Mouse (Mus musculus) erythroblast, embryonic 14.5 days (primary cell): ENCODE measurements around the gene Mas1. TPM values are rescaled to one million over a fixed set of nuclear protein-coding genes. Genes with fewer than 3 reads are reported as not detected.
"Not testable (repeated sequence)": the region's sequence is repeated elsewhere in the genome, so short reads cannot be mapped to it uniquely, and the experiment has no call there.

Source experiments
- H3K27me3 ChIP-seq: 2 replicates; pipeline ENCODE4 v1.6.1; 2012; ENCODE audit warnings: inconsistent platforms; ENCODE audit not compliant: control insufficient read depth
- H3K36me3 ChIP-seq: 2 replicates; pipeline ENCODE4 v1.6.1; 2012; ENCODE audit warnings: mild to moderate bottlenecking, inconsistent platforms; ENCODE audit not compliant: control insufficient read depth
- H3K4me1 ChIP-seq: 2 replicates; pipeline ENCODE4 v1.6.1; 2012; ENCODE audit warnings: inconsistent platforms; ENCODE audit not compliant: control insufficient read depth
- H3K4me3 ChIP-seq: replicated peaks from 2 replicates; pipeline ENCODE3; 2012; ENCODE audit warnings: moderate library complexity, mild to moderate bottlenecking, inconsistent platforms
- H3K9me3 ChIP-seq: 2 replicates; pipeline ENCODE4 v1.6.1; 2012; ENCODE audit warnings: low read length, inconsistent platforms, mixed read lengths; ENCODE audit not compliant: control insufficient read depth
- GATA1 ChIP-seq: IDR thresholded peaks from 2 replicates; pipeline ENCODE4 v1.6.1; 2012; ENCODE audit warnings: low read length, inconsistent platforms, mixed read lengths
- TAL1 ChIP-seq: IDR thresholded peaks from 3 replicates; pipeline ENCODE4 v1.6.1; 2012; ENCODE audit warnings: low read length, inconsistent platforms, mixed read lengths
- polyA plus RNA-seq: library from polyadenylated mRNA; stranded (reverse); fragments of >175 nt; gene quantifications from 2 replicates; pipeline ENCODE4 v1.2.3, GENCODE M21; 2012

Gene Mas1
- polyA plus RNA-seq, 1 experiment, result not detected

DNA sequence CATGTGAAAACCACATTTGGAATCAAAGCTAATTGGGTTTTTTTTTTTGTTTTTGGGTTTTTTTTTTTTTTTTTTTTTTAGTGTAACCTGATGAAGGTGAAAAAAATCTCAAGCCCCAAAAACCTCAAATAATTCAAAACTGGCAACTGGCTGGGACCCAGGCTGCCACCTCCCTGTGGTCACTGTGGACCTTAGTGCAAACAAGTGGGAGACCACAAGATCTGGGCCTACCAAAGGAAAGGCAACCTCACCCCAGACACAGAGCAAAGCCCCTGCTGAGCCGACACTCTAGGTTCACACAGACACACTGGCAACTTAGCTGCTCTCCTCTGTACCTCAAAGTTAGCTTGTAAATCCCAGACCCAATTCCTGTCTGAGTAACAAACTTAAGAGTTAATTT, 36.4 kb upstream of the Mas1 start:
- H3K36me3 ChIP-seq, result peaks cover 67% of the 10 kb centered on the region
- TF ChIP-seq GATA1, result no peak
- TF ChIP-seq TAL1, result no peak
- H3K4me1 ChIP-seq, result no peaks in the 10 kb centered on the region
- H3K9me3 ChIP-seq, result no peaks in the 10 kb centered on the region
- H3K27me3 ChIP-seq, result no peaks in the 10 kb centered on the region
- H3K4me3 ChIP-seq, result no peak overlapping the region

- Histone ChIP-seq H3K36me3 (peaks cover 63% of the 10 kb centered on the region), H3K4me1 (no peaks in the 10 kb centered on the region)
- no peak for TF ChIP-seq TAL1
- no peak for TF ChIP-seq GATA1
Observed at GRCm38 (mm10) chr17:12903372-12904333, 35.7 kb upstream of the Mas1 start.

DNA sequence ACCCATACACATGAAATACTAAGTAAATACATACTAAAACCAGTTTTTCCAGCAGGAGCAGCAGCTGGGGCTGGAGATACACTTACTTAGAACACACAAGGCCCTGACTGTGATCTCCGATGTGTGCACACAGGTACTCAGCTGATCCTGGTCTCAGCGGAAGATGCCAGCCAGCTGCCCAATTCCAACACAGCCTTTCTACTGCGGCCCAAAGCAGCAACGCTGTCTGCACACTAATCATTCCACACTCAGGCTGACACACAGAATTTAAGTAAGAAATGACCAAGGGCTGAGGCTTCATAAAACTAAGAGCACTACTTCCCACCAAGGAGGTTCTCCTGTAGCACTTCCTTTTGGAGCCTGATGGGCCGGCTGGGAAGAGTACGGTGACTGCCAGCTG, 34.3 kb upstream of the Mas1 start:
- Histone ChIP-seq H3K9me3 (no peaks in the 10 kb centered on the region), H3K4me1 (no peaks in the 10 kb centered on the region), H3K36me3 (peaks cover 64% of the 10 kb centered on the region), H3K27me3 (no peaks in the 10 kb centered on the region), H3K4me3 (no peak overlapping the region)
- TF ChIP-seq GATA1 (no peak), TAL1 (no peak)

More at GRCm38 (mm10) chr17:12903372-12904333, 35.7 kb upstream of the Mas1 start:
- Histone ChIP-seq H3K27me3 (no peaks in the 10 kb centered on the region), H3K4me3 (no peak overlapping the region), H3K9me3 (no peaks in the 10 kb centered on the region)

DNA sequence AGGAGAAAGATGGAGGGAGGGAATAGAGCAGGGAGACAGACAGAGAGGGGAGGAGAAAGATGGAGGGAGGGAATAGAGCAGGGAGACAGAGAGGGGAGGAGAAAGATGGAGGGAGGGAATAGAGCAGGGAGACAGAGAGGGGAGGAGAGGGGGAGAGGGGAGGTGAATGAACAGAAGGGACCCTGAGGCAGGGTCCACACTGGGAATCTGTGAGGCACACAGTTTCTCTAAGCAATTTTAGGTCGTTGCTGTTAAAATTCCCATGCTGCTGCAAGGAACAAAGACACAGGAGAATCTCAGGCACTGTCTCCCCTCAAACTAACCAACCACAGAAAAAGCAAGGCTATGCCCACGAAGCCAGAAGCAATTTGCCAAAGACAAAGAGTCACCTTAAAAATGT, 30.7 kb upstream of the Mas1 start:
- H3K27me3 ChIP-seq, H3K4me1 ChIP-seq, H3K9me3 ChIP-seq, H3K4me3 ChIP-seq: not testable (repeated sequence)
- peaks cover 58% of the 10 kb centered on the region for H3K36me3 ChIP-seq

DNA sequence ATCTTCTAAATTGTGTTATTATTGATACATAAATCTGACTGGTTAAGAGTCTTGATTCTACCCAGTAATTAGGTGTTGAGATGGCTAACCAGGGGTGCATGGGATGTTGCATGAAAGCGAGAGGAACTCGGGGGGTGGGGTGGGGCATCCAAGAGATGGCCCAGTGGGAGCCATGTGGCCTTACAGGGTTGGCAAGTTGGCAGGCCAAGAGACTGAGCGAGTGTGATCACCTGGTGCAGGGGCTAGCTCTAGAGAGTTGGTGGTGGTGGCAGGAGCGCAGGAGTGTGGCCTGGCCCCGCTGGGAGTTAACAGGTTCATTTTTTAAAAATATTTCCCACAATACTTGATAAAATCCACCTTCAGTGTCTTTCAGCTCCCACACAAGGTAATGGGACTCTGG, 29.7 kb upstream of the Mas1 start:
- no peak overlapping the region for H3K4me3 ChIP-seq
- peaks cover 55% of the 10 kb centered on the region for H3K36me3 ChIP-seq
- TF ChIP-seq GATA1, result no peak
- TF ChIP-seq TAL1, result no peak
- no peaks in the 10 kb centered on the region for H3K27me3 ChIP-seq
- no peaks in the 10 kb centered on the region for H3K4me1 ChIP-seq
- no peaks in the 10 kb centered on the region for H3K9me3 ChIP-seq

DNA sequence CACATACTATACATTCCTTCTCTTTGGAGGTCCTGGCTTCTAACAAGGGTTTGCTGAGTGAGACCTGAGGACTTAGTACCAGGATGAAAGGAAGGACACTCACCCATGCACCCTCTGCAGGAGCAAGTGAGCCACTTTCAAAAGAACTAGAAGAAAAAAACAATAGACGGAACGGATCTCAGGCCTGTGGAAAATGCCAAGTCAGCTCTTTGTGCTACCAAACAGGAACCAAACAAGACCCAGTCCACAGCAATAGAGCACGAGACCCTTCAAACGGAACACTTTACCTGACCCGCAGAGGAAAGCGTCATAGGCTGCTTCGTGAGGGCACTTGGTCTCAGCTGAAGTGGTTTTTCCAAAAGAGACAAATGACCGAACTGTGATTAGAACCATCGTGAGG, 24.1 kb upstream of the Mas1 start:
- H3K27me3 ChIP-seq, result no peaks in the 10 kb centered on the region
- TF ChIP-seq TAL1 (no peak), GATA1 (no peak)
- H3K4me3 ChIP-seq, result no peak overlapping the region
- no peaks in the 10 kb centered on the region for H3K4me1 ChIP-seq
- peaks cover 61% of the 10 kb centered on the region for H3K36me3 ChIP-seq
- no peaks in the 10 kb centered on the region for H3K9me3 ChIP-seq

DNA sequence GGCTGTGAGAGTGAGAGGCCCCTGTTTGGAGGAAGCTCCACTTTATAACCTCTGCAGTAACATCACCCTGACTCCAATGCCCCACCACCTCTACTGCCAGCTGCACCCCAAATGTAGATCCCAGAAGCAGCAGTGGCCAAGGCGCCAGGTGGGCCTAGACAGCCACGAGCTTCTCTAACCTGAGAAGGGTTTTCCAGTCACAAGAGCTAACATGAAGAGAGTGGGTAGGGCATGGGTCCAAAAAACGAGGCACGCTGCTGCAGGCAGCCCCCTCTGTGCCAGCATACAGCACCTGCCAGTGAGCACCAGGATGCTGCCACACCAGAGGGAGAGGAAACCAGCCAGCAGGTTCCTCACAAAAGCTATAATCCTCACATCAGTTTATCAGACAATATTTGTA, 23.1 kb upstream of the Mas1 start:
- H3K9me3 ChIP-seq, result no peaks in the 10 kb centered on the region
- no peaks in the 10 kb centered on the region for H3K4me1 ChIP-seq
- no peak overlapping the region for H3K4me3 ChIP-seq
- no peak for TF ChIP-seq GATA1
- no peak for TF ChIP-seq TAL1
- H3K36me3 ChIP-seq, result peaks cover 53% of the 10 kb centered on the region
- H3K27me3 ChIP-seq, result no peaks in the 10 kb centered on the region

DNA sequence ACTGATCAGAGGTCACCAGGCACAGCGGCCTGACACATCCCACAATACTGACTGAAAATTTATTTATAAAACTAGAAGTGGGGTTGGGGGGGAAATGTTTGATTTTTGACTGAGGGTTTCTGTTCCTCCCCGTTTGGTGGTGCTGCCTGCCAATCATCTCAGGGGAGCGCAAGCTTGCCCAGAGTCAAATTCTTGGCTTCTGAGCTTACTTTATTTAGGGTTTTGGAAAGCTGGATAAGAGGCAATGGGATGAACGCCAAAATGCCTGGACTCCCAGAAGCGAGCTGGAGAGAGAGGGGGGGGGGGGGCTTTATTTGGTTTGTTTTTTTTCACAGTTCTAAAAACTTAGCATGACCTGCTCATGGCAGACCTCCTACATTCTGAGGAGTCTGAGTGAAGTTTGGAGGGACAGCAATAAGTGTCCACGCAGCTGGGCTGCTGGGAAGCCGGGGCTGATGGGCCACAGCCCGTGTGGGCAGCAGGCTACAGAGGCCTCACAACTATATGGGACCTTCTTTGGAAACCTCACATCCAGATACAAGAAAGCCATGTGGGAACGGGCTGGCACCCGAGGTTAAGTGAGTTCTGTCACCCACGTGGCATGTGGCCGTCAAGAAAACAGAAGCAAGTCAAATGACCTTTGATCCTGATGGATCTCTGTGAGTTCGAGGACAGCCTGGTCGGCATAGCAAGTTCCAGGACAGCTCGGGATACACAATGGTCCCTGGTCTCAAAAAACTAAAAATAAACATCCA, 19.3 kb upstream of the Mas1 start:
- TF ChIP-seq GATA1, result no peak
- TF ChIP-seq TAL1, result no peak
- no peaks in the 10 kb centered on the region for H3K27me3 ChIP-seq
- H3K9me3 ChIP-seq, result no peaks in the 10 kb centered on the region
- H3K4me1 ChIP-seq, result no peaks in the 10 kb centered on the region
- H3K36me3 ChIP-seq, result peaks cover 34% of the 10 kb centered on the region
- H3K4me3 ChIP-seq, result no peak overlapping the region

- Histone ChIP-seq H3K4me1 (no peaks in the 10 kb centered on the region), H3K9me3 (no peaks in the 10 kb centered on the region), H3K4me3 (no peak overlapping the region), H3K27me3 (no peaks in the 10 kb centered on the region), H3K36me3 (peaks cover 29% of the 10 kb centered on the region)
- no peak for TF ChIP-seq TAL1
- no peak for TF ChIP-seq GATA1
Observed at GRCm38 (mm10) chr17:12886620-12887019, 18.7 kb upstream of the Mas1 start.
